In genomic region chr17:35821439-35822430, GRCm38 (mm10) we compare ENCODE assay signal across 8 mouse cellular contexts. TPM values are rescaled to one million over a fixed set of nuclear protein-coding genes. Genes with fewer than 3 reads are reported as not detected.
DNase-seq lines count a peak whose midpoint lies in the region; ATAC-seq and TF ChIP-seq lines count a peak whose summit lies in the region.

Ier3 (plus strand) TSS chr17:35821684.

- dilution Hi-C loops in CH12.LX (cut with MboI; ENCODE audit: extremely low pct_ligation_motif_present, extremely low pct_unique_long_range_greater_than_20kb, low sequenced_read_pairs): no loop called here

- in situ Hi-C loops in CH12.LX (cut with MboI; ENCODE audit: low pct_ligation_motif_present, low pct_unique_long_range_greater_than_20kb, low sequenced_read_pairs): no loop called here

- H3K4me2 ChIP-seq in CH12.LX (ENCODE audit: insufficient read depth, low read depth, poor library complexity, severe bottlenecking): peak within 1 kb of the TSS; percentile 79
- peak within 1 kb of the TSS; percentile 82 for H3K4me2 ChIP-seq in heart, embryonic 15.5 days
- H3K4me2 ChIP-seq in lung, embryonic 16.5 days (ENCODE audit: low read depth, low read length): peak within 1 kb of the TSS; percentile 98

- TF ChIP-seq RAD21 in CH12.LX (IDR thresholded peaks at IDR 0.05; ENCODE audit: low read depth, low read length): no peak

- no peak for TF ChIP-seq EP300 in CH12.LX (IDR thresholded peaks at IDR 0.05; ENCODE audit: low read length)

- peaks cover 0 to 17% of the 10 kb centered on the region in 2 experiments; a peak in 2 of 4 replicates for H3K4me1 ChIP-seq in CH12.LX (ENCODE audit: control insufficient read depth in 1 of 2, insufficient read depth in 2 of 2)
- H3K4me1 ChIP-seq in bone marrow, adult 2 months (ENCODE audit: control insufficient read depth, insufficient read depth, low read length): peaks cover 2% of the 10 kb centered on the region
- H3K4me1 ChIP-seq in forebrain, embryonic 10.5 days: peaks cover 53% of the 10 kb centered on the region
- H3K4me1 ChIP-seq in heart, embryonic 15.5 days (replicated peaks): peaks cover 29% of the 10 kb centered on the region
- peaks cover 24% of the 10 kb centered on the region for H3K4me1 ChIP-seq in lung, embryonic 16.5 days (replicated peaks; ENCODE audit: control insufficient read depth, insufficient read depth, low read length)
- H3K4me1 ChIP-seq in olfactory bulb, adult 2 months (ENCODE audit: control insufficient read depth, insufficient read depth, low read length): peaks cover 18% of the 10 kb centered on the region

- H3K27ac ChIP-seq in CH12.LX (ENCODE audit: insufficient read depth, low read depth): peak within 1 kb of the TSS; percentile 59
- H3K27ac ChIP-seq in bone marrow, adult 2 months (ENCODE audit: control insufficient read depth, insufficient read depth, low read depth, low read length, poor library complexity): peak within 1 kb of the TSS; percentile 80
- H3K27ac ChIP-seq in forebrain, embryonic 10.5 days: peak within 1 kb of the TSS; percentile 92
- peak within 1 kb of the TSS; percentile 88 for H3K27ac ChIP-seq in heart, embryonic 15.5 days
- peak within 1 kb of the TSS; percentile 90 for H3K27ac ChIP-seq in lung, embryonic 16.5 days (ENCODE audit: low read length)
- no peak within 1 kb of the TSS for H3K27ac ChIP-seq in olfactory bulb, adult 2 months (ENCODE audit: insufficient read depth, low read depth, low read length)

- no peaks in the 10 kb centered on the region for H3K27me3 ChIP-seq in CH12.LX (replicated peaks)
- H3K27me3 ChIP-seq in forebrain, embryonic 10.5 days (ENCODE audit: poor library complexity, severe bottlenecking): peaks cover 32% of the 10 kb centered on the region
- H3K27me3 ChIP-seq in heart, embryonic 15.5 days: no peaks in the 10 kb centered on the region
- H3K27me3 ChIP-seq in lung, embryonic 16.5 days (ENCODE audit: control insufficient read depth, insufficient read depth, low read depth, low read length): no peaks in the 10 kb centered on the region

- DNase-seq in CH12.LX (ENCODE audit: extremely low read depth): peak; percentile 71
- peak; percentile 82 for DNase-seq in forebrain, embryonic 10.5 days (ENCODE audit: extremely low spot score, low spot score)
- peak; percentile 94 for DNase-seq in kidney, postnatal 14 days
- peak; percentile 38 to 56 for DNase-seq in thymus, postnatal 36 days

- TF ChIP-seq CTCF in CH12.LX (conservative IDR thresholded peaks at IDR 0.05 in 1 of 2, IDR thresholded peaks at IDR 0.05 in 1 of 2; ENCODE audit: low read depth in 2 of 2, low read length in 2 of 2): no peak
- TF ChIP-seq CTCF in bone marrow, adult 2 months (IDR thresholded peaks at IDR 0.05; ENCODE audit: control insufficient read depth, insufficient read depth, low read length): no peak
- TF ChIP-seq CTCF in olfactory bulb, adult 2 months (IDR thresholded peaks at IDR 0.05; ENCODE audit: insufficient read depth, low read depth, low read length): no peak

- peaks cover 12 to 23% of the 10 kb centered on the region in 2 experiments for H3K36me3 ChIP-seq in CH12.LX (replicated peaks in 1 of 2; ENCODE audit: control insufficient read depth in 1 of 2, insufficient read depth in 1 of 2, low read length in 1 of 2)
- peaks cover 22% of the 10 kb centered on the region for H3K36me3 ChIP-seq in forebrain, embryonic 10.5 days (replicated peaks)
- H3K36me3 ChIP-seq in heart, embryonic 15.5 days: peaks cover 13% of the 10 kb centered on the region
- H3K36me3 ChIP-seq in lung, embryonic 16.5 days (ENCODE audit: control insufficient read depth, insufficient read depth, low read length): 0 out of 2 replicates have a peak, but pooled peaks cover 2% of the 10 kb centered on the region

- peaks cover 5% of the 10 kb centered on the region; the same call in 1 of the 2 replicates for H3K79me2 ChIP-seq in CH12.LX (replicated peaks; ENCODE audit: control insufficient read depth, extremely low read depth, insufficient read depth, poor library complexity, severe bottlenecking)

- WGBS in bone marrow, adult 2 months: under 1% methylated on average over 62 of the region's 62 CpGs
- WGBS in forebrain, embryonic 10.5 days: under 1% methylated on average over 62 of the region's 62 CpGs
- under 1% methylated on average over 62 of the region's 62 CpGs for WGBS in heart, embryonic 15.5 days
- under 1% methylated on average over 62 of the region's 62 CpGs for WGBS in lung, embryonic 16.5 days
- WGBS in olfactory bulb, adult 2 months: 2% methylated on average over 62 of the region's 62 CpGs

- H3K9me3 ChIP-seq in CH12.LX (replicated peaks; ENCODE audit: low read length): no peaks in the 10 kb centered on the region
- H3K9me3 ChIP-seq in forebrain, embryonic 10.5 days: no peaks in the 10 kb centered on the region
- no peaks in the 10 kb centered on the region for H3K9me3 ChIP-seq in heart, embryonic 15.5 days (replicated peaks)
- no peaks in the 10 kb centered on the region for H3K9me3 ChIP-seq in lung, embryonic 16.5 days (ENCODE audit: control insufficient read depth, low read length)

- H3K4me3 ChIP-seq in CH12.LX (replicated peaks in 1 of 3; ENCODE audit: low read depth in 2 of 3, low read length in 2 of 3, poor library complexity in 1 of 3): peak within 1 kb of the TSS; percentile 61 to 90 (median 69)
- H3K4me3 ChIP-seq in bone marrow, adult 2 months (replicated peaks; ENCODE audit: control insufficient read depth, low read depth, low read length): peak within 1 kb of the TSS; percentile 74
- H3K4me3 ChIP-seq in forebrain, embryonic 10.5 days: peak within 1 kb of the TSS; percentile 74
- H3K4me3 ChIP-seq in heart, embryonic 15.5 days: peak within 1 kb of the TSS; percentile 75
- peak within 1 kb of the TSS; percentile 59 for H3K4me3 ChIP-seq in lung, embryonic 16.5 days (ENCODE audit: low read length)
- peak within 1 kb of the TSS; percentile 70 for H3K4me3 ChIP-seq in olfactory bulb, adult 2 months (ENCODE audit: insufficient read depth, low read depth, low read length)

- peak; percentile 100 for TF ChIP-seq POLR2A in CH12.LX (IDR thresholded peaks at IDR 0.05; ENCODE audit: low read depth, low read length)
- peak; percentile 77 for TF ChIP-seq POLR2A in bone marrow, adult 2 months (IDR thresholded peaks at IDR 0.05; ENCODE audit: borderline replicate concordance, control insufficient read depth, low read depth, low read length)
- no peak for TF ChIP-seq POLR2A in olfactory bulb, adult 2 months (IDR thresholded peaks at IDR 0.05; ENCODE audit: insufficient read depth, low read depth, low read length)

- peak; percentile 71 for ATAC-seq in heart, embryonic 15.5 days (replicated peaks; ENCODE audit: insufficient number of reproducible peaks, insufficient read depth, low FRiP score, low read depth)
- ATAC-seq in lung, embryonic 16.5 days (ENCODE audit: low read depth): peak; percentile 73

- peak within 1 kb of the TSS; percentile 90 for H3K9ac ChIP-seq in CH12.LX (ENCODE audit: insufficient read depth, low read depth)
- H3K9ac ChIP-seq in heart, embryonic 15.5 days: peak within 1 kb of the TSS; percentile 78
- peak within 1 kb of the TSS; percentile 88 for H3K9ac ChIP-seq in lung, embryonic 16.5 days (ENCODE audit: low read length)

TF ChIP-seq in CH12.LX, 34 proteins besides CTCF, POLR2A, EP300 and RAD21 (continues in another document):
- TF ChIP-seq JUND (conservative IDR thresholded peaks at IDR 0.05; ENCODE audit: low read depth, low read length) (no peak), MYC (IDR thresholded peaks at IDR 0.05; ENCODE audit: low read depth, low read length) (0 out of 2 replicates have a peak, but pooled peaks have one; percentile 42), TCF12 (IDR thresholded peaks at IDR 0.05; ENCODE audit: low read depth, low read length) (peak; percentile 88), ZC3H11A (IDR thresholded peaks at IDR 0.05; ENCODE audit: low read depth, low read length) (no peak), SMC3 (IDR thresholded peaks at IDR 0.05; ENCODE audit: low read depth, low read length) (no peak), ELF1 (IDR thresholded peaks at IDR 0.05; ENCODE audit: low read depth, low read length) (no peak; the same call in 1 of the 2 replicates), JUN (IDR thresholded peaks at IDR 0.05; ENCODE audit: insufficient read depth, low read depth, low read length) (no peak), MAFK (IDR thresholded peaks at IDR 0.05; ENCODE audit: insufficient replicate concordance, low read length) (0 out of 2 replicates have a peak, but pooled peaks have one; percentile 8), IRF4 (IDR thresholded peaks at IDR 0.05; ENCODE audit: low read depth, low read length) (peak; percentile 36; the same call in 1 of the 2 replicates), E2F4 (IDR thresholded peaks at IDR 0.05; ENCODE audit: insufficient replicate concordance, low read depth, low read length) (no peak), ZKSCAN1 (IDR thresholded peaks at IDR 0.05; ENCODE audit: borderline replicate concordance, low read depth, low read length) (no peak), MXI1 (IDR thresholded peaks at IDR 0.05; ENCODE audit: low read depth, low read length) (no peak; the same call in none of the 2 replicates), NELFE (IDR thresholded peaks at IDR 0.05; ENCODE audit: low read depth, low read length) (peak; percentile 100), ETS1 (conservative IDR thresholded peaks at IDR 0.05; ENCODE audit: low read depth, low read length) (peak; percentile 66), SIN3A (IDR thresholded peaks at IDR 0.05; ENCODE audit: low read length) (peak; percentile 72), POLR2AphosphoS2 (IDR thresholded peaks at IDR 0.05; ENCODE audit: low read depth, low read length) (peak; percentile 99), CHD1 (IDR thresholded peaks at IDR 0.05; ENCODE audit: low read depth, low read length) (peak; percentile 83; the same call in 1 of the 2 replicates), MEF2A (IDR thresholded peaks at IDR 0.05; ENCODE audit: borderline replicate concordance, low read depth, low read length) (0 out of 2 replicates have a peak, but pooled peaks have one; percentile 7), MAX (IDR thresholded peaks at IDR 0.05; ENCODE audit: low read length) (no peak), TBP (conservative IDR thresholded peaks at IDR 0.05; ENCODE audit: low read depth, low read length) (peak; percentile 98), CHD2 (IDR thresholded peaks at IDR 0.05; ENCODE audit: low read length) (no peak)

RNA-seq across cellular contexts. Expression of gene Ier3, which starts in this region (rescaled TPM):
- total RNA-seq in CH12.LX (2012; rRNA removed) (16.5 and 27.2 TPM in 2 replicates), CH12.LX (2014; rRNA removed) (13.9 and 15.0 TPM in 2 replicates)
- polyA plus RNA-seq in CH12.LX (2012; ENCODE audit: insufficient read length, low read depth): 12.4 and 12.6 TPM in 2 replicates
- polyA plus RNA-seq in bone marrow, adult 2 months (2011; ENCODE audit: insufficient read depth, insufficient read length, low replicate concordance, missing spikeins): 8.7 and 17.1 TPM in 2 replicates
- 4.6 and 5.3 TPM in 2 replicates for polyA plus RNA-seq in forebrain, embryonic 10.5 days (2016; fragmentation: Nextera tagmentation; extraction: Ambion mirVana)
- polyA plus RNA-seq in heart, embryonic 15.5 days (2015; fragmentation: Nextera tagmentation; extraction: Ambion mirVana): 49.7 and 56.5 TPM in 2 replicates
- 21.9 and 31.7 TPM in 2 replicates for polyA plus RNA-seq in lung, embryonic 16.5 days (2015; fragmentation: Nextera tagmentation; extraction: Ambion mirVana)
- polyA plus RNA-seq in olfactory bulb, adult 2 months (2012; ENCODE audit: insufficient read depth, insufficient read length, low replicate concordance, missing spikeins): not detected in 2 replicates
